Mouse (Mus musculus): ENCODE data around the gene Tceal8.

DNA sequence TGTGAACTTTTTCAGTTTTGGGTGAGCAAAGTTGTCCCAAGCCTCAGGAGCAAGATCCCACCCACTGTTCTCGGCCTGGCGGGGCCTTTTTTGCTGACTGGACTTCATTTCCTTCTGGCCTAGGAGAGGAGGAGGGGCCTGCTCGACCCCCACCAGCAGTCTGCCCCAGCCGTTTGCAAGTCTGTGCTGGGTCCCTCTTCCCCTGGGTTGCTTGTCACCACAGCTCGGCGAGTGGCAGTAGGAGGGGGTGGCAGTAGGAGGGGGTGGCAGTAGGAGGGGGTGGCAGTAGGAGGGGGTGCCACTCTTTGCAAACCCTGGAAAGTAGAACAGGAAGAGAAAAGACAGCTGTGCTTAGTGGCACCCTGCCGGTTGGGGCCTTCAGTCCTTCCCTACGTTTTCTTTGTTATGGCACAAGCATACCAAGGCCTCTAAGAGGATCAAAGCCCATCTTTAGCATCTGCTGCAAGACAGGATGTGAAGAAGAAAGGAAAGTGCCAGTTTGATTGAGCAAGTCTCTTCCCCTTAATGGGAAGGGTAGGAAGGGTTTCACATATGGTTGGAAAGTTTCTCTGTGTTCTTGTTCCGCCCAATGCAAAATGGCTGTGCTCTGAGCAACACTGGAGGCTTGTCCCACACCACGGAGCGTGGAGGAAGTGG is 8.9 kb upstream of the Tceal8 start:
- no peak for TF ChIP-seq POLR2A (IDR thresholded peaks at IDR 0.05; ENCODE audit: extremely low read depth, insufficient read depth, low read length)
- no peak for TF ChIP-seq CTCF (IDR thresholded peaks at IDR 0.05; ENCODE audit: extremely low read depth, insufficient read depth, low read length)

Data from cortical plate, adult 2 months (tissue).